Mouse (Mus musculus) T-helper 1 cell (primary cell): ENCODE data around the gene Hscb.
"Not testable (repeated sequence)": the region's sequence is repeated elsewhere in the genome, so short reads cannot be mapped to it uniquely, and the experiment has no call there.

ENCODE experiments used
- in situ Hi-C: fragments of 300-600 bp; cut with MboI, MseI; formaldehyde crosslinking; loops from one replicate; pipeline ENCODE4 v1.15.1; 2025; ENCODE audit warnings: high pct_unique_total_duplicates

Gene Hscb

GRCm38 (mm10) chr5:110839678-110840365, at the start of gene Hscb, which contains the start of gene Chek2:
TSS of gene Hscb (minus strand) at chr5:110839777.
TSS of gene Chek2 (plus strand) at chr5:110839979.
- in situ Hi-C loops: loop anchor here (5.0 kb wide), 1 partner anchor 58 kb away; the partner anchor contains the start of gene Pus1

GRCm38 (mm10) chr5:110888596-110888995, 49.0 kb upstream of the Hscb start:
- in situ Hi-C loops: no loop called here

GRCm38 (mm10) chr5:110879584-110880374, 40.2 kb upstream of the Hscb start, which contains the start of gene Ttc28:
TSS of gene Ttc28 (plus strand) at chr5:110879803.
- in situ Hi-C loops: no loop called here

- in situ Hi-C loops: no loop called here
Observed at GRCm38 (mm10) chr5:110879042-110879441, 39.5 kb upstream of the Hscb start.

- in situ Hi-C loops: not testable (repeated sequence)
Observed at GRCm38 (mm10) chr5:110878526-110878925, 38.9 kb upstream of the Hscb start.

GRCm38 (mm10) chr5:110877666-110878505, 38.3 kb upstream of the Hscb start:
- in situ Hi-C loops: no loop called here

GRCm38 (mm10) chr5:110875286-110875685, 35.7 kb upstream of the Hscb start:
- in situ Hi-C loops: no loop called here

- in situ Hi-C loops: no loop called here
Observed at GRCm38 (mm10) chr5:110874711-110875110, 35.1 kb upstream of the Hscb start.

- in situ Hi-C loops: no loop called here
Observed at GRCm38 (mm10) chr5:110873160-110873559, 33.6 kb upstream of the Hscb start.

GRCm38 (mm10) chr5:110869242-110869669, 29.7 kb upstream of the Hscb start:
- in situ Hi-C loops: no loop called here

GRCm38 (mm10) chr5:110868460-110868859, 28.9 kb upstream of the Hscb start:
- in situ Hi-C loops: no loop called here

GRCm38 (mm10) chr5:110860445-110860844, 20.9 kb upstream of the Hscb start:
- in situ Hi-C loops: no loop called here

- in situ Hi-C loops: no loop called here
Observed at GRCm38 (mm10) chr5:110859013-110859650, 19.6 kb upstream of the Hscb start.

- in situ Hi-C loops: no loop called here
Observed at GRCm38 (mm10) chr5:110857091-110857490, 17.5 kb upstream of the Hscb start.

GRCm38 (mm10) chr5:110852990-110853389, 13.4 kb upstream of the Hscb start:
- in situ Hi-C loops: no loop called here

GRCm38 (mm10) chr5:110841046-110841862, 1.7 kb upstream of the Hscb start:
- in situ Hi-C loops: loop anchor here (5.0 kb wide), 1 partner anchor 59 kb away; the partner anchor contains the start of gene Pus1

GRCm38 (mm10) chr5:110840465-110840864, 888 bp upstream of the Hscb start:
- in situ Hi-C loops: loop anchor here (5.0 kb wide), 1 partner anchor 58 kb away; the partner anchor contains the start of gene Pus1

GRCm38 (mm10) chr5:110839038-110839677, 419 bp downstream of the Hscb start:
- in situ Hi-C loops: no loop called here

- in situ Hi-C loops: not testable (repeated sequence)
Observed at GRCm38 (mm10) chr5:110838016-110838415, 1.6 kb downstream of the Hscb start.

- in situ Hi-C loops: no loop called here
Observed at GRCm38 (mm10) chr5:110835959-110836358, 3.6 kb downstream of the Hscb start.
